Mouse (Mus musculus) liver, embryonic 12.5 days (tissue): ENCODE data around the gene Lrrc4. TPM values are rescaled to one million over a fixed set of nuclear protein-coding genes. Genes with fewer than 3 reads are reported as not detected.

Source experiments
- ATAC-seq: fragments of 200-750 bp; cut with Nextera tagmentation; 2 replicates; pipeline ENCODE4 v1.8.0; 2017; ENCODE audit warnings: moderate number of reproducible peaks, mild to moderate bottlenecking, moderate library complexity
- H3K27ac ChIP-seq: fragments of 300-500 bp; sonication (generic); 2 replicates; pipeline ENCODE4 v1.5.1; 2016; ENCODE audit warnings: mild to moderate bottlenecking
- H3K27me3 ChIP-seq: fragments of 300-500 bp; sonication (generic); replicated peaks from 2 replicates; pipeline ENCODE4 v1.6.1; 2016; ENCODE audit warnings: mild to moderate bottlenecking, moderate library complexity
- H3K36me3 ChIP-seq: fragments of 300-500 bp; sonication (generic); 2 replicates; pipeline ENCODE4 v1.6.1; 2016; ENCODE audit warnings: mild to moderate bottlenecking, moderate library complexity
- H3K4me1 ChIP-seq: fragments of 300-500 bp; sonication (generic); 2 replicates; pipeline ENCODE4 v1.6.1; 2016
- H3K4me2 ChIP-seq: fragments of 300-500 bp; sonication (generic); 2 replicates; pipeline ENCODE4 v1.6.1; 2016; ENCODE audit warnings: mild to moderate bottlenecking, moderate library complexity
- H3K4me3 ChIP-seq: fragments of 300-500 bp; sonication (generic); 2 replicates; pipeline ENCODE4 v1.5.1; 2016; ENCODE audit warnings: mild to moderate bottlenecking, moderate library complexity
- H3K9ac ChIP-seq: fragments of 300-500 bp; sonication (generic); 2 replicates; pipeline ENCODE4 v1.6.1; 2016; ENCODE audit warnings: mild to moderate bottlenecking, moderate library complexity
- H3K9me3 ChIP-seq: fragments of 300-500 bp; sonication (generic); replicated peaks from 2 replicates; pipeline ENCODE4 v1.6.1; 2016; ENCODE audit warnings: mild to moderate bottlenecking, moderate library complexity
- WGBS: fragments of 180-500 bp; shearing (Covaris S2); methylation state at CpG from one replicate; pipeline ENCODE4 v1.1.7; 2016; ENCODE audit not compliant: insufficient replicate concordance; 5-methylcytosine and 5-hydroxymethylcytosine counted together
- polyA plus RNA-seq: library from polyadenylated mRNA; unstranded; fragments of >200 nt; fragmentation: Nextera tagmentation; extraction: Ambion mirVana; gene quantifications from 2 replicates; pipeline ENCODE4 v1.2.1, GENCODE M21; 2016

Gene Lrrc4
- polyA plus RNA-seq, 1 experiment from 2014 or later, result 0.30 TPM

DNA sequence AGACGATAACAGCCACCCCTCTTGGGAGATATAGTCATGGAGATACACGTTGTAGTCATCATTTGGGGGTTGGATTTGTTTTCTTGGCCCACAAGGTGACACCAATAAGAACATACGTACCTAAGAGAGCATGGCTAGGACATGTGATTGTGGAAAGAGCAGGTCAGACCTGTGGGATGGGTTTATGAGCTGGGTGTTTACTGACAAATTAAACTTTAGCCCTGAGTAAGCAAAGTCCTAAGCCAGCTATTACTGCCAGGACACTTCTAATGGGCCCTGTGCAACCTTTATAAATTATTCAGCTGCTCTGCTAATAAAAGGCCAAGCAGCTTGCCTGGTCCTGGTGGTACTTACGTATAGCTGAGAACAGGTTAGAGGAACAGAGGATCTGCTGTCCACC, 73.3 kb downstream of the Lrrc4 start:
- no peaks in the 10 kb centered on the region for H3K27me3 ChIP-seq
- ATAC-seq, result no peak
- H3K4me1 ChIP-seq, result peaks cover 15% of the 10 kb centered on the region
- H3K4me2 ChIP-seq, result no peak overlapping the region
- peaks cover 6% of the 10 kb centered on the region; the same call in 1 of the 2 replicates for H3K36me3 ChIP-seq
- no peak overlapping the region for H3K9ac ChIP-seq
- 74% methylated on average over 4 of the region's 4 CpGs for WGBS
- H3K27ac ChIP-seq, result no peak overlapping the region
- H3K9me3 ChIP-seq, result no peaks in the 10 kb centered on the region
- no peak overlapping the region for H3K4me3 ChIP-seq

DNA sequence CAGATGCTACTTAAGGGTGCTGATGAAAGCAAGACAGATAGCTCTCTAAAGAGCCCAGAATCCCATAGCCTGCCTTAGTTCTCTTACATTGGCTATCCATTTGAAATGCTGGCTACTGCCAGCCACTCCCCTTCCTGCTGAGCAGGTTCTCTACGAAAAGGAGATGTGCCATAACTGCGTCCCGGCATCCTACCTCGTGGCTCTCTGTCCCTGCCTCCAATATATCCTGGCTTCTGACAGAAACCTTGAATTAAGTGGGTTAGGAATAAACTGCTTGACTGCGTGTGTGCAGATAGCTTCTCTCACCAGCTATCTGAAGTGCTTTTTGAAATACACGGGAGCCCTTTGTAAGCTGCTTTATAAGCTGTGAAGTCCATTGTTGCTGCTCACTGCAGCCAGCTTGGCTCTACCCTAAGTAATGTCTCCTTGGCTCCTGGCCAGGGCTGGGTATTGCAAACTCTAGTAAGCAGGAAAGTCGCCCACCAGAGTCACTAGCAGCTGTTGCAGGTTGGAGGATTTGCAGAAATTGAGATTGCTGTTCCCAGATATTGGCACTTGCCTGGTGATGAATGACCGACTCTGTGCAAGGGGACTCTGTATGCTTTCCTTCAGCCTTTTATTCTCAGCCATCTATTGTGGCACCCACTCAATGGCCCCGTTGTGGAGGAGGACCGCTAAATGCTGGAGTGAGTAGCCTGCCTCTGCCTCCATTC, 75.1 kb downstream of the Lrrc4 start:
- Histone ChIP-seq H3K4me3 (no peak overlapping the region), H3K27me3 (no peaks in the 10 kb centered on the region)

DNA sequence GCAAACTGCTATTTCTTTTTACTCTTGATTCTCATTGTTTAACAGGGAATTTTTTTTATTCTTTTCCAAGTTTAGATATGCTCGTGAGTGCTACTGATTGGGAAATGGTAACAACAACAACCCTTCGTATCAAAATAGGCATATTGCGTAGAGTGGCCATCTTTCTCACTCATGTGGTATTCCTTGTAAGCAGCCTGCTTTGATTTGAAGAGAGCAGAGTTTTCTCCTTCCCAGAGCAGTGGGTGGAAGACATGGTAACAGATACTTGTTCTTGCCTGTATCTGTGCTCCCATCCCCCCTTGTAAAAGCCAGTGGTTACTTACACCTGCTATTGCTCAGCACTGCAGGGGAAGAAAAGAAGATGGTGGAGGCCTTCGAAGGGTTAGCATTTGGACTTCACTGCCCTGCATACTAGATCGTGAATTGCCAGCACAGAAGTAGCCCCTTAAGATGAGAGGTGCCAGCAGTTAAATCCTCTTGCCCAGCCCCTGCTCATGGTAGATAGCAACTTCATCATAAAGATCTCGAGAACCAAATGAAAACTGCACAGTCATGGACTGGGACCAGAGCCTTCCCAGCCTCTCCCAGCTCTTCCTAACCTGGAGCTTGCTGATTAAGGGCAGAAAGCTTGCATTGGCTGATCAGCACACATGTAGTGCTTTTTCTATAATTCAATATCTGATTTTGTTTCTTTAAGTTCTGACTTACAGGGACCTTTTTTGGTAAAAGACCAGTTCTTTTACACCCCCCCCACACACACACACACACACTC, 77.2 kb downstream of the Lrrc4 start:
- Histone ChIP-seq H3K9ac (no peak overlapping the region), H3K4me1 (peaks cover 18% of the 10 kb centered on the region), H3K4me3 (no peak overlapping the region), H3K4me2 (peak overlapping the region; percentile 19; the same call in 1 of the 2 replicates), H3K27ac (peak overlapping the region; percentile 33; the same call in 1 of the 2 replicates), H3K9me3 (no peaks in the 10 kb centered on the region), H3K27me3 (no peaks in the 10 kb centered on the region), H3K36me3 (peaks cover 14% of the 10 kb centered on the region; the same call in 1 of the 2 replicates)
- peak; percentile 87 for ATAC-seq
- WGBS, result 68% methylated on average over 6 of the region's 6 CpGs

More for the DNA sequence above, 75.1 kb downstream of the Lrrc4 start:
- ATAC-seq, result no peak
- H3K9ac ChIP-seq, result no peak overlapping the region
- peaks cover 18% of the 10 kb centered on the region for H3K4me1 ChIP-seq
- no peaks in the 10 kb centered on the region for H3K9me3 ChIP-seq
- no peak overlapping the region for H3K27ac ChIP-seq
- WGBS, result 84% methylated on average over 10 of the region's 10 CpGs
- no peak overlapping the region for H3K4me2 ChIP-seq
- peaks cover 10% of the 10 kb centered on the region; the same call in 1 of the 2 replicates for H3K36me3 ChIP-seq

GRCm38 (mm10) chr6:28753681-28754080, 77.9 kb downstream of the Lrrc4 start:
- Histone ChIP-seq H3K27me3 (no peaks in the 10 kb centered on the region), H3K9me3 (no peaks in the 10 kb centered on the region), H3K9ac (no peak overlapping the region), H3K4me3 (no peak overlapping the region), H3K4me1 (peaks cover 18% of the 10 kb centered on the region), H3K36me3 (peaks cover 14% of the 10 kb centered on the region; the same call in 1 of the 2 replicates), H3K27ac (no peak overlapping the region), H3K4me2 (no peak overlapping the region)
- no peak for ATAC-seq
- 86% methylated on average over 5 of the region's 5 CpGs for WGBS

DNA sequence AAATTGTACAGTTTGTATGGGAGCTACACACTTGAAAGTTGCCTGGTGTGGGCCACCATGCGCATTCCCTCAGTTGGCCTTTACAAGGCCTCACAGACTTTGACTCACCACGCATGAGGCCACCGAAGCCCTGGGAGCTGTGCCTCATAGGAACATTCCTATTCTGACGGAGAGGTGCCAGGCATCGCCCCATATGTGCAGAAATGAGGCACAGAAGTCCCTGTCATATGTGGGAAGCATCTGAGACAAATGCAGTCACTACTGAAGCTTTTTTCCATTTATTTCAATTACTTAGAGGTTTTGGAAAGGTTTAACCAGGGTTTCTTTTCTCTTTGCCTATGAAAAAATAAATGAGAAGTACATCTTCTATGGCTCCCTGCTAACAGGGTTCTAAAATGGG, 78.3 kb downstream of the Lrrc4 start:
- peaks cover 18% of the 10 kb centered on the region for H3K4me1 ChIP-seq
- no peaks in the 10 kb centered on the region for H3K9me3 ChIP-seq
- H3K4me2 ChIP-seq, result no peak overlapping the region
- peaks cover 14% of the 10 kb centered on the region; the same call in 1 of the 2 replicates for H3K36me3 ChIP-seq
- 90% methylated on average over 5 of the region's 5 CpGs for WGBS
- H3K27me3 ChIP-seq, result no peaks in the 10 kb centered on the region
- H3K4me3 ChIP-seq, result no peak overlapping the region
- no peak overlapping the region for H3K27ac ChIP-seq
- H3K9ac ChIP-seq, result no peak overlapping the region
- no peak for ATAC-seq

- H3K27me3 ChIP-seq, result no peaks in the 10 kb centered on the region
- H3K4me3 ChIP-seq, result no peak overlapping the region
- peaks cover 25% of the 10 kb centered on the region for H3K36me3 ChIP-seq
- H3K4me2 ChIP-seq, result no peak overlapping the region
- 0 out of 2 replicates have a peak overlapping the region, but pooled peaks have one; percentile 21 for H3K27ac ChIP-seq
- no peak overlapping the region for H3K9ac ChIP-seq
- H3K4me1 ChIP-seq, result peaks cover 19% of the 10 kb centered on the region
- no peaks in the 10 kb centered on the region for H3K9me3 ChIP-seq
- no peak for ATAC-seq
- WGBS, result 96% methylated on average over 3 of the region's 3 CpGs
Measured at GRCm38 (mm10) chr6:28751186-28751585, 80.4 kb downstream of the Lrrc4 start.

GRCm38 (mm10) chr6:28749224-28749623, 82.3 kb downstream of the Lrrc4 start:
- peaks cover 34% of the 10 kb centered on the region for H3K36me3 ChIP-seq
- peaks cover 20% of the 10 kb centered on the region for H3K4me1 ChIP-seq
- 68% methylated on average over 3 of the region's 3 CpGs for WGBS

GRCm38 (mm10) chr6:28747931-28748670, 83.4 kb downstream of the Lrrc4 start:
- ATAC-seq, result no peak
- Histone ChIP-seq H3K4me2 (no peak overlapping the region), H3K36me3 (peaks cover 31% of the 10 kb centered on the region), H3K4me3 (no peak overlapping the region), H3K27me3 (no peaks in the 10 kb centered on the region), H3K9me3 (no peaks in the 10 kb centered on the region), H3K27ac (no peak overlapping the region), H3K9ac (no peak overlapping the region), H3K4me1 (peaks cover 14% of the 10 kb centered on the region)
- WGBS, result 78% methylated on average over 14 of the region's 14 CpGs

More at GRCm38 (mm10) chr6:28749224-28749623, 82.3 kb downstream of the Lrrc4 start:
- Histone ChIP-seq H3K9ac (no peak overlapping the region), H3K27ac (no peak overlapping the region), H3K27me3 (no peaks in the 10 kb centered on the region), H3K9me3 (no peaks in the 10 kb centered on the region), H3K4me2 (no peak overlapping the region), H3K4me3 (no peak overlapping the region)
- no peak for ATAC-seq

DNA sequence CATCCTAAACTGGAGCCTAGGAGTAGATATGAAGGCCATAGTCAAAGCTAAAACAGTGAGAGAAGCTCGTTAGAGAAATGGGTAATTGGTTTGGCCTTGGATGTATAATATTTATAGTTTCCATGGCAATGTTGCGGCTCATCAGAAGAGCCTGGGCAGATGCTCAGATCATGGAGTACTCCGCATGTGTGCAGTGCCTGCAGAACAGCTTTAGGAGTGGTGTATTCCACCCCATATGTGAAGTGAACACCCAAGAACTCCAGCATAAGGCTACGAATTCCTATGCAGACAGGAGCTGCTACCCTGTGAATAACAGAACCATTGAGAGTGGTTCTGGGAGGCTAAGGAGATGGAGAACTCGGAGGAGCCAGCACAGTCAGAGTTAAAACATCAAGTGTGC, 84.5 kb downstream of the Lrrc4 start:
- 84% methylated on average over 5 of the region's 5 CpGs for WGBS
- H3K4me3 ChIP-seq, result no peak overlapping the region
- no peak for ATAC-seq
- H3K36me3 ChIP-seq, result peaks cover 29% of the 10 kb centered on the region
- no peaks in the 10 kb centered on the region for H3K9me3 ChIP-seq
- H3K27ac ChIP-seq, result no peak overlapping the region
- H3K27me3 ChIP-seq, result no peaks in the 10 kb centered on the region
- H3K4me2 ChIP-seq, result no peak overlapping the region
- H3K9ac ChIP-seq, result no peak overlapping the region
- peaks cover 14% of the 10 kb centered on the region for H3K4me1 ChIP-seq

- no peak overlapping the region for H3K9ac ChIP-seq
- ATAC-seq, result no peak
- no peak overlapping the region for H3K4me3 ChIP-seq
- H3K4me1 ChIP-seq, result peaks cover 11% of the 10 kb centered on the region
- no peaks in the 10 kb centered on the region for H3K27me3 ChIP-seq
- no peaks in the 10 kb centered on the region for H3K9me3 ChIP-seq
- no peak overlapping the region for H3K4me2 ChIP-seq
- WGBS, result 79% methylated on average over 7 of the region's 7 CpGs
- H3K36me3 ChIP-seq, result peaks cover 28% of the 10 kb centered on the region
- H3K27ac ChIP-seq, result no peak overlapping the region
Measured at GRCm38 (mm10) chr6:28745864-28746263, 85.7 kb downstream of the Lrrc4 start.

- Histone ChIP-seq H3K4me2 (no peak overlapping the region), H3K27me3 (no peaks in the 10 kb centered on the region), H3K9me3 (no peaks in the 10 kb centered on the region), H3K4me3 (no peak overlapping the region), H3K36me3 (peaks cover 24% of the 10 kb centered on the region), H3K4me1 (peaks cover 11% of the 10 kb centered on the region), H3K27ac (no peak overlapping the region), H3K9ac (no peak overlapping the region)
- WGBS, result 93% methylated on average over 1 of the region's 1 CpGs
- no peak for ATAC-seq
Measured at GRCm38 (mm10) chr6:28743586-28743985, 88.0 kb downstream of the Lrrc4 start.
